Mouse (Mus musculus) cerebellum, postnatal 14 days (tissue): ENCODE measurements at regions not wholly inside any gene's neighbourhood (a gene's known extent, or its start where the extent isn't known, plus 50 kb on each side); places are given as distances from the start of the nearest gene placed in this dataset.
"Not testable (repeated sequence)": the region's sequence is repeated elsewhere in the genome, so short reads cannot be mapped to it uniquely, and the experiment has no call there.

Experiments
- DNase-seq, 2 experiments: peaks; one replicate each; pipeline ENCODE4 v3.0.0; 2021; ENCODE audit warnings: mixed read lengths in 2 of 2

GRCm38 (mm10) chr5:64587895-64588738, 215.1 kb upstream of the Klf3 start:
- no peak for DNase-seq

- DNase-seq = not testable (repeated sequence)
Observed at GRCm38 (mm10) chr5:64588768-64589167, 214.4 kb upstream of the Klf3 start.

DNA sequence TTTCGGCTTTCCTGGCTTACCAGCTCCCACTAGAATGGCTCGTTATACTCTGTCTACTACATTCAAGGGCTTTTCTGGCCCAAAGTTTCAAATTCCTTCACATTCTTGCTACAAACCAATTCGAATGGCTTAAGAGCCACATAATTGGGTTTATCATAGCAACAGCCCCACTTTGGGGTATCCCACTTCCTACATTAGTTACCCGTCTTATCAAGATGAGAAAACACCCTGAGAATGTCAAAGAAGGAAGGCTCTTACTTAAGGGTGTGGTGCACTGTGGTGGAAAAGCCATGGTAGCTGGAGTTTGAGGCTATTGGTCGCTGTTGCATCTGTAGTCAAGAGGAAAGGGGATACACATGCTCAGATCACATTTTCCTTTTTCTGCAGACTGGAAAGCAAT, 213.2 kb upstream of the Klf3 start:
- no peak for DNase-seq

DNA sequence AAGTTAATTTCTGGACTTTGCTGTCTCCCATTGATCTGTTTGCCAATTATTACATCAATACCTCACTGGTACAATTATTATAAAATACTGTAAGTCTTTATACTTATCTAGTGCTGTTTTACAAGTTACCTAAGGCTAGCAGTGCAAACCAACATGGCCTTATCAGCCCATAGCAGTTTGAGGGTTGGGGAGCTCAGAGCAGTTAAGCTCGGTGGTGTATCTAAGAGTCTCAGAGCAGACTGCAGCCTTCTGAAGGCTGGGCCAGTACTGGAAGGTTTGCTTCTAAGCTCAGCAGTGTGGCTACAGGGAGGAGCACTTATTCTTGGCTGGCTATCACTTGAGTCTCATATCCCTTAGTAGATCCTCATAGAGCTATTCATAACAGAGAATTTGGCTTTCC, 212.4 kb upstream of the Klf3 start:
- DNase-seq = no peak

DNA sequence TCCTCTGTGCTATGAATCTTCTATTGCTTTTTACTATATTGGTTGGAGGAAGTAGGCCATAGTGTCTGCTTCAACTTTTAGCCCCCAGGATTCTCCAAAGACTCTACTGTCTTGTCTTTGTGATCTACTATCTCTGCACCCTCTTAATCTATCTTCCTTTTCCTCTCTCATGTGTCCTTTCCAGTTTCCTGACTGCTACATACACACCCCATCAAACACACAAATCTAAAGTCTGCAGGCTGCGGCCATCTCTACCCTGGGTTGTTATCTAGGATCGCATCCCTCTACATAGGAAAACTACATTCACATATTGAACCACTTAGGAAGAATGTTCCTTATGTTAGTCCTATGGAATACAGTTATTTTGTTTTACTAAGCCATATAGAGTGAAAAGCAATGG, 211.4 kb upstream of the Klf3 start:
- no peak for DNase-seq

GRCm38 (mm10) chr5:64595220-64595619, 208.0 kb upstream of the Klf3 start:
- DNase-seq = no peak

DNA sequence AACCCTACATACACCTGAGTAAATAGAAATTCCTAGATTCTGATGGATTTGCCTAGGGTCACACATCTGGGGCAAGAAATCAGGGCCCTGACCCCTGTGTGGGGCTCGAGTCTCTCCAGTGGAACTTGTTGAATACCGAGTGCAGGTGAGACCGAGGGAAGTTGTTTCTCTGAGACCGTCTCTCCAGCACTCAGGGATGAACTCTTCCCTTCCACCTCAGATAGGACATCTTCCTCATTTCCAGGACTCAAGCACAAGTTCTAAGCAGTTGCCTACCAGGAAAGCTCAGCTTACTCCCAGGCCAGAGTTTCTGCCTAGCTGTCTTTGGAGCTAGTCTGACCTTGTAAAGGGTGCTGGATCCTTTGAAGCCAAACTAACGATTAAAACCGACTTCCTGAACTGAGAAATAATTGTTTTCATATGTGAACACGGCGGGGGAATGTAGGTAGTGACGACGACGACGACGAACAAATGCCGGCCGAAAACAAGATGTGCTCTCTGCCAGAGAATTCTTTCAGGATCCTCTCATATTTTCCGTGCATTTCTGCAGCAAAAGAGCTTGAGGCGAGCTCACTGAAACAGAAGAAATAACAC, 207.3 kb upstream of the Klf3 start:
- DNase-seq = no peak

DNA sequence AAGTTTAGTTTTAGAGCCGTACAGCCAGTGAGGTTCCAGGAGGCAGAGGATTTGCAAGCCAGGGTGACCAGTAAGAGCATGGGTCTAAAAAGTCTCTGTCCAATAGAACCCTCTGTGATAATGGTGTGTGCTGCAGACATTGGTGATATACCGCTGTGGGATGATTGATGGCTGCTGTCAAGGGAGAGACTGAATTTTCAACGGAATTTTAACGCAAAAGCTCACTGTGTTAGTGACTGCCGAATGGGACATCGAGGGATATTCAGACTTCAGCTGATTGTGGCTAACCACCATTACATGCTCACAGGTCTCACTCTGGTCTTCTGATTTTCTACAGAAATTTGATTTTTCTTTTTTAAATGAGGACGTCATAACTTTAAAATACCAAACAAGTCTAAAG, 206.2 kb upstream of the Klf3 start:
- DNase-seq = no peak

- no peak for DNase-seq
Observed at GRCm38 (mm10) chr5:64597451-64597850, 205.7 kb upstream of the Klf3 start.

GRCm38 (mm10) chr5:64598606-64599005, 204.6 kb upstream of the Klf3 start:
- no peak for DNase-seq

GRCm38 (mm10) chr5:64599015-64599414, 204.2 kb upstream of the Klf3 start:
- DNase-seq = no peak

- DNase-seq = peak; percentile 49 to 50
Observed at GRCm38 (mm10) chr5:64599865-64600288, 203.3 kb upstream of the Klf3 start.

DNA sequence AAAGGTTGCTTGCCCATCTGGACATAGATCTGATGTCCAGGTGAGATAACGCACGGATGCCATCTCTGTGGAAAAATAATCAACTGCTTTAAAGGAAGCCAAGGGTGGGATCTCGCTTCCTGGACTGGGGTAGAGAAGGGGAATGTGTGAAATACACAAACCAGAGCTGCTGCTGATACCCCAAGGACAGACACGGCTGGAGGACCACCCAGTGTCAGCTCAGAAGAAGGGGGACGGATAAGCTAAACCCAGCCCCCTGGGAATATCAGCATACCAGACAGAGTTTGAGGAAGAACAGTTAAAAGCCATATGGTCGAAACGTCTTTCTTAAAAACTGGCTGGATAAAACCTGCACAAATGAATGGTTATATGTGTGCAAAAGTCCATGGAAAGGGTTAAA, 202.8 kb upstream of the Klf3 start:
- DNase-seq = peak in 1 of 2 experiments; percentile 9

DNA sequence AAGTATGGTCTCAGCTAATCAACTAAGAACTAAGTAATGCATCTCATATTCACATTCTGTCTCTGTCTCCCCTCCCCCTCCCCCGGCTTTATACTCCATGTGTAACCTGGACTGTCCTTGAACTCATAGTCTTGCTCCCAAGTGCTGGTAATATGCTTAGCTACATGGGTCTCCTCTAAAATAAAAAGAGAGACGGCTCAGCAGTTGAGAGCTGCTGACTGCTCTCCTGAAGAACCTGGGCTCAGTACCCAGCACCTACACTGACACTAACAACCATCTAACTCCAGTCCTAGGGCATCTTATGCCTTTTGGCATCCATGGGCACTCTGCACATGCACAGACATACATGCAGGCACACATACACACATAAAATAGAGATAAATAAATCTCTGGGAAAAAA, 202.4 kb upstream of the Klf3 start:
- no peak for DNase-seq

DNA sequence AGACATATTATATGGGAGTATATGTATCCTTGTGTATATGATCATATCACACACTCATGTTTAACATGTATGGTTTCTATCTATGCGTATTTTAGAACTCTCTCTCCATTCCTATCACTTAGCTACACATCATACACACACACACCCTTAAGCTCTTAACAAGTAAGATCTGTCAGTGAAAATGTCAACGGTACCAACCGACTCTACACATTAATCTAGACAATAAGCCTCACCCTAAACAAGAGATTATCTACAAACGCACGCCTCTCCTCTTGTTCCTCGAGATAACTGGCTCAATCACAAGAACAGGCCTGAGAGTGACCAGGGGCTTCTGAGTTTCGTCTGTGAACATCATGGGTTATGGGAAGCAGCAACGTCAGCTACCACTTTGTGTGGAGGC, 201.9 kb upstream of the Klf3 start:
- no peak for DNase-seq

DNA sequence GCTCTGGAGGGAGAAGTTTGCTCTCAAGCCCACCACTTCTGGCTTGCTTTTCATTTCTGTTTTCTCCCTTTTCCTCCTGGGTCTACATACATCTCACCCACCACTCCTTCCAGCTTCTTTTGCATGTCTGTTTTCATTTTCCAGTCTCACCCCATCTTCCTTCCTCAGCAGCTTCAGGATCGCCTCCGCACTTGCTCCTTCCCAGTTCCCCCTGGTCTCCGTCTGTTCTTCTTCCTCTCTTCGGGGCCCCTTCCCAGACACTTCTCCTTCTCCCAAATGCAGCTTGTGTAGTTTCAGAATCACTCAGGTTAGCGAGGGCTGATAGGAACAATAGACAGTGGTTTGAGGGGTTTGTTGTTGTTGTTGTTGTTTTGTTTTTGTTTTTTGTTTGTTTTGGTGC, 201.4 kb upstream of the Klf3 start:
- DNase-seq = no peak

- DNase-seq = no peak
Observed at GRCm38 (mm10) chr5:64602356-64602936, 200.7 kb upstream of the Klf3 start.

DNA sequence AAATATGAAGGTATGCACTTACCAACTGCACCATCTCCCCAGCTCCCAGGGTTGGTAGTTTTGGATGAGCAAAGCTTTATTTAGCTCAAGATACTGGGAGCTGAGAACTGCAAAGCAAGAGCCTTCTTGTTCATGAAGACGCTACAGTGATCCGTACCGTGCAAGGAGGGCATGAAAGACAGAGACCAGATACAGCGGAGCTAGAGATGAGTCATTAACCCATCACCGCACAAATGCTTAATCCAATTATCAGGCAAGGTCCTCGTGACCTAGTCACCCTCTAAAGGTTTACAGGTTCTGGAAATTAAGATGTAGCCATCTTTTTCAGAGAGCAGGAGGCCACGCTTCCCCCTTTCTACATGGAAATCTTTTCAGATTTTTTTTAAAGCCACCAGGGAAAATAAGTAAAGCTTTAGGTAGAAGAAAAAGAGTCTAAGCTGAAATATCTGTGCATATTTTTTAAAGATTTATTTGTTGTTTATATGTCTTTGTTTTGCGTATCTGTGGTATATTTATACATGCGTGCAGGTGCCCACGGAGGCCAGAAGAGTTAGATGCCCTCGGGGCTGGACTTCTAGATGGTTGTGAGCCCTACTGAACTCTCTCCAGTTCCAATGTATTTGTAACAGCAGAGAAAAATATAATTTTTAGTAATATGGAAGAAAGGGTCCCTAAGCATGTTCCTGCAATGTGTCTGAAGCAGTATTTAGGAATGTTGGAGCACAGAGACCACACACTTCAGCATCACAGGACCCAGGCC, 200.0 kb upstream of the Klf3 start:
- no peak for DNase-seq

DNA sequence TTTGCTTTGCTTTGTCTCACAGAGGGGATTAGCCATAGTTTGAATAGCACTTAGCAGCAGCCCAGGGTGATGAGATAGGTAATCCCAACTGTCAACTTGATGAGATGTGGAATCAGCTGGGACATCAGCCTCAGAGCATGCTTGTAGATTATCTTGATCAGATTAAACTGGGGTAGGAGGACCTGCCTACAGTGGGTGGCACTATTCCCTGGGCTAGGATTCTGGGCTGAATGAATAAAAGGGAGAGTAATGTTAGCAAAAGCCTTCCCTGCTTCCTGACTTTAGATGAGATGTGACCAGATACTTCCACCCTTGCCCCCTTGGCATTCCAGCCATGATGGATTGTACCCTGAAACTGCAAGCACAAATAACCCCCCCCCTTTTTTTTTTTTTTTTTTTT, 198.0 kb upstream of the Klf3 start:
- DNase-seq = no peak

DNA sequence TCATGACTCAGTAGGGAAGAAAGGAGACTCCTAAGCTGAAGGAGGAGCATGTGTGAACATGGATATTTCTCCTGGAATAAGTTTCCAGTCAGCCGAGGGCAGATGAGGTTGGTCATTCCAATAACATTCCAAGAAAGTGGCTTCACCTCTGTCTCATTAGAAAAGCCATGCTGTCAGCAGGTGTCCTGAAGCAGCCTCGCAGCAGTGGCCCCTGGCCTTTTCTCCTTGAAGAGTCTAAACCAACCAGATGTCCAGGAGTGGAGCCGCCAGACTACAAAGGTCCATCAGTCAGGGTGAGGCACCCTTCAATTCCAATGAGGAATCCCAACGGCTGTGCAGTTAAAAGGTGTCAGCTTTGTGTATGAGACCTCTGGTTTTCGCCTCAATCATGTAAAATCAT, 197.2 kb upstream of the Klf3 start:
- DNase-seq = no peak

DNA sequence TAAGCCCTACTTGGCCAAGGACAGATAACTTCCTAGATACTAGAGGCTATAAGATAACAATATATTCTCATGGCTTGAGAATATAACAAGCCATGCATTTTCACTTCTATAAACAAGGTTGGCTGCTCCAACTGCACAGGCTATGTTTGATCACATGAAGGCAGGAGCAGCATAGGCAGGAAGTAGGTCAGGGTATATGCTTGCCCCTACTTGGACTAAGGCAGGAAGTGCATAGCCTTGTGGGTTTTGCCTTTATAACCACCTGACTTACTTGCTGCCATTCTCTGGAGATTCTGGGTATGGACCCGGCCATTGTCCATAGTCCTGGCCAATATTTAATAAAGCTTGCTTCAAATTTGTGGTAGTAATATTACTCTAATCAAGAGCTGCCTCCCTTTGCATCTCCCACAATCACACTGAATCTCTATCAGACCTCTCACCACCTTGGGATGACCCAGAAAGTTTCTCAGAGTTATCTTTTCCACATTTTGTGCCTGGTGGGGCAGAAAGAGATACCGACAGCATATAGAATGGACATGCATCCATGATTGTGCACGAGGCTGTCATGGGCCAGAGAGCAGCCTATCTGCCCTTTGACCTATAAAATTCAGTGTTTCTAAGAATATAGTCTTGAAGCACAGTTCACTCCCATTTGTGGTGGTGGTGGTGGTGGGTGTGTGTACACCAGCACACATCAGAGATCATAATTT, 193.7 kb upstream of the Klf3 start:
- no peak for DNase-seq

GRCm38 (mm10) chr5:64610146-64610545, 193.0 kb upstream of the Klf3 start:
- DNase-seq = no peak
